Mouse (Mus musculus) intestine, embryonic 14.5 days (tissue): ENCODE measurements around the gene Sh2d7. TPM values are rescaled to one million over a fixed set of nuclear protein-coding genes. Genes with fewer than 3 reads are reported as not detected.
"Not testable (repeated sequence)": the region's sequence is repeated elsewhere in the genome, so short reads cannot be mapped to it uniquely, and the experiment has no call there.

Source experiments
- ATAC-seq: fragments of 200-750 bp; cut with Nextera tagmentation; replicated peaks from 2 replicates; pipeline ENCODE4 v1.8.0; 2017; ENCODE audit warnings: low read depth, moderate number of reproducible peaks, moderate TSS enrichment, moderate library complexity; ENCODE audit not compliant: low FRiP score, low TSS enrichment
- DNase-seq: peaks from one replicate; pipeline ENCODE4 v3.0.0-alpha.2; 2018; ENCODE audit warnings: low spot score
- H3K27ac ChIP-seq: fragments of 300-500 bp; sonication (generic); 2 replicates; pipeline ENCODE4 v1.5.1; 2014; ENCODE audit warnings: low read depth, mild to moderate bottlenecking, control low read depth
- H3K27me3 ChIP-seq: fragments of 300-500 bp; sonication (generic); replicated peaks from 2 replicates; pipeline ENCODE4 v1.6.1; 2014; ENCODE audit warnings: low read length, control low read depth; ENCODE audit not compliant: control insufficient read depth, insufficient read depth
- H3K36me3 ChIP-seq: fragments of 300-500 bp; sonication (generic); 2 replicates; pipeline ENCODE4 v1.6.1; 2014; ENCODE audit warnings: low read length, control low read depth; ENCODE audit not compliant: control insufficient read depth, insufficient read depth
- H3K4me1 ChIP-seq: fragments of 300-500 bp; sonication (generic); replicated peaks from 2 replicates; pipeline ENCODE4 v1.6.1; 2014; ENCODE audit warnings: low read length, control low read depth, mixed read lengths; ENCODE audit not compliant: control insufficient read depth, insufficient read depth
- H3K4me2 ChIP-seq: fragments of 300-500 bp; sonication (generic); 2 replicates; pipeline ENCODE4 v1.6.1; 2014; ENCODE audit warnings: low read length
- H3K4me3 ChIP-seq: fragments of 300-500 bp; sonication (generic); 2 replicates; pipeline ENCODE4 v1.5.1; 2014; ENCODE audit warnings: low read depth, low read length, control low read depth, mixed read lengths
- H3K9ac ChIP-seq: fragments of 300-500 bp; sonication (generic); 2 replicates; pipeline ENCODE4 v1.6.1; 2014; ENCODE audit warnings: mild to moderate bottlenecking, low read length
- H3K9me3 ChIP-seq: fragments of 300-500 bp; sonication (generic); 2 replicates; pipeline ENCODE4 v1.6.1; 2016; ENCODE audit warnings: low read length, control low read depth; ENCODE audit not compliant: control insufficient read depth
- WGBS: fragments of 180-500 bp; shearing (Covaris S2); extraction: QIAGEN DNeasy Blood & Tissue Kit; methylation state at CpG from one replicate; pipeline ENCODE4 v1.1.7; 2014; 5-methylcytosine and 5-hydroxymethylcytosine counted together
- polyA plus RNA-seq: library from polyadenylated mRNA; unstranded; fragments of >200 nt; fragmentation: Nextera tagmentation; extraction: Ambion mirVana; gene quantifications from 2 replicates; pipeline ENCODE4 v1.2.1, GENCODE M21; 2014

Gene Sh2d7
- polyA plus RNA-seq, 1 experiment from 2014 or later, result not detected

DNA sequence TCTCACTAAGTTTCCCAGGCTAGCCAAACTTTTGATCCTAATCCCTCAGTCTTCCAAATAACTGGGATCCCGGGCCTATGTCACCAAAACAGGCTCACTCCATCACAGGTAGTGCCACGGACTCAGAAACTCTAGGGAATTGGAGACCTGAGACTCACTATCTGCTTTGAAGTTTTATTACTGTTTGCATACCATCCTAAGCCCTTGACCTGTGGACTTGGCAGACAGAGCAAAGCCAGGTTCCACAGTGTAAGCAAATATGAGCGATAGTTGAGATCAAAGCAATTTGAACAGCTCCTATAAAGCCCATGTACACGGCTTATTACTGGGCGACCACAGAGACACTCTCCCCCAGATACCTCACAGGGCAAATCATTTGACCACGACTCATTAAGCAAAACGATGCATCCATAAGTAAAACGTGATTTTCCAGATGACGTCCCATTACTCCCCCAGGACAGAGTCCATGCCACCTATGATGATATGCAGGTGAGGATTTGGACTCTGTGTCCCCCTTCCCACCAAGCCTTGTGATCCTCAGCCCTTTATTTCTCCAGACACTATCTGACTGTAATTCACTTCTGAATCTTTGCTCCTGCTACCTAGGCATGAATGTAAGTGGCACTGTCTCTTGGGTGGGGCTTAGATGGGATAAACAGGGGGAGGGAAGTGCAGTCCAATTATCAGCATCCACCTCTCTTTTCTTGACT is 32.5 kb downstream of the Sh2d7 start:
- Histone ChIP-seq H3K36me3 (no peaks in the 10 kb centered on the region), H3K4me2 (no peak overlapping the region), H3K4me1 (no peaks in the 10 kb centered on the region), H3K9ac (no peak overlapping the region), H3K9me3 (no peaks in the 10 kb centered on the region), H3K27me3 (no peaks in the 10 kb centered on the region), H3K4me3 (no peak overlapping the region), H3K27ac (no peak overlapping the region)
- ATAC-seq (peak; percentile 86), DNase-seq (no peak)
- 45% methylated on average over 9 of the region's 9 CpGs for WGBS

DNA sequence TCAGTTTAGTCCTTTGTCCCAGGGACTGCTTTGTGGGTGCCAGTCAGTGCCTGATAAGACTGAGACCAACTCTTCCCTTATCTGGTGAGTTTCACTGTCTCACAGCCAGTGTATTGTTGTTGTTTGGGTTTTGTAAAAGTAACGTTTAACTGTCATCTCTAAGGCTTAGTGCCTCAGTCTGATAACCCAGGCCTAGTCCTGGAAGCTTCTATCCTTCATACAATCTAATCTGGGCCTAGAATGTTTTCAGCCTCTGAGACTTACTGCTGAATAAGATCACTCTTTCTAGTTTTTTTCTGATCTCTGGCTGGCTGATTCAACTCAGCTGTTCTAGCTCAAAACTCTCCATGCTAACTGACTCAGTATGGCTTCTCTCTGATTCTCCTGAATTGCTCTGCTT is 44.9 kb downstream of the Sh2d7 start:
- Histone ChIP-seq H3K4me1 (peaks cover 8% of the 10 kb centered on the region), H3K9me3 (peaks cover 2% of the 10 kb centered on the region; the same call in 1 of the 2 replicates), H3K27me3 (no peaks in the 10 kb centered on the region), H3K4me2 (no peak overlapping the region), H3K27ac (no peak overlapping the region), H3K36me3 (no peaks in the 10 kb centered on the region), H3K4me3 (no peak overlapping the region), H3K9ac (no peak overlapping the region)
- 56% methylated on average over 1 of the region's 1 CpGs for WGBS
- no peak for DNase-seq
- ATAC-seq, result no peak

DNA sequence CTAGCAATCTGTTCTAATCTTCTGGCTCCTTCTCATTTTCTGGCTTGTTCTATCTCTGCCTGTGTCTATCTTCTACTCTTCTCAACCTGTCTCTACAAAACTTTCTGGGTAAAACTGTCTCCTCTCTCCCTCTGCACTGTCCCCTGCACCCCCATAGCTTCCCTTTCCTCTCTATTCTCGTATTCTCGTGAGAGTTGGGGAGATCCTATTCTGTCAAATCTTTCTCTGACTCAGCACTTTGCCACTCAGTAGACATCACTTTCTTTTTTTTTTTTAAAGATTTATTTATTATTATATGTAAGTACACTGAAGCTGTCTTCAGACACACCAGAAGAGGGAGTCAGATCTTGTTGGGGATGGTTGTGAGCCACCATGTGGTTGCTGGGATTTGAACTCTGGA is 45.3 kb downstream of the Sh2d7 start:
- WGBS, result 76% methylated on average over 2 of the region's 2 CpGs
- DNase-seq, H3K9ac ChIP-seq, H3K36me3 ChIP-seq, H3K4me3 ChIP-seq, H3K9me3 ChIP-seq, H3K4me2 ChIP-seq, ATAC-seq, H3K27me3 ChIP-seq, H3K27ac ChIP-seq, H3K4me1 ChIP-seq: not testable (repeated sequence)

DNA sequence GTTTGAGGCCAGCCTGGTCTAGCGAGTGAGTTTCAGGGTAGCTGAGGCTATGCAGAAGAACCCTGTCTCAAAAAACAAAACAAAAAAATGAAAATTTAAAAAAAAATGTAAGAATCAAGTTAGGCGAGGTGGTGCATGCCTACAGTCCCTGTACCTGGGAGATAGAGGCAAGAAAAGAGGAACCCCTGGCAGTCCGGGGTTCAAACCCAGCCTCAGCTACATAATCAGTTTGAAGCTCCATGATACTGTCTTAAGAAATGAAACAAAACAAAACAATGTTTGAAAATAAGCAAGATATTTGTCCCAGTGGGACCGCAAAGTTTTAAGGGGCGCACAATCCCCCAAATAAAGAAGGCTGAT is 47.0 kb downstream of the Sh2d7 start:
- peak overlapping the region; percentile 56 for H3K4me2 ChIP-seq
- no peak overlapping the region for H3K9ac ChIP-seq
- H3K4me3 ChIP-seq, result peak overlapping the region; percentile 90
- ATAC-seq (peak; percentile 7), DNase-seq (no peak)
- WGBS, result 34% methylated on average over 5 of the region's 5 CpGs
- H3K27ac ChIP-seq, result no peak overlapping the region
- H3K4me1 ChIP-seq, result peaks cover 8% of the 10 kb centered on the region
- no peaks in the 10 kb centered on the region for H3K27me3 ChIP-seq
- H3K36me3 ChIP-seq, result peaks cover 7% of the 10 kb centered on the region; the same call in 1 of the 2 replicates
- H3K9me3 ChIP-seq, result no peaks in the 10 kb centered on the region

DNA sequence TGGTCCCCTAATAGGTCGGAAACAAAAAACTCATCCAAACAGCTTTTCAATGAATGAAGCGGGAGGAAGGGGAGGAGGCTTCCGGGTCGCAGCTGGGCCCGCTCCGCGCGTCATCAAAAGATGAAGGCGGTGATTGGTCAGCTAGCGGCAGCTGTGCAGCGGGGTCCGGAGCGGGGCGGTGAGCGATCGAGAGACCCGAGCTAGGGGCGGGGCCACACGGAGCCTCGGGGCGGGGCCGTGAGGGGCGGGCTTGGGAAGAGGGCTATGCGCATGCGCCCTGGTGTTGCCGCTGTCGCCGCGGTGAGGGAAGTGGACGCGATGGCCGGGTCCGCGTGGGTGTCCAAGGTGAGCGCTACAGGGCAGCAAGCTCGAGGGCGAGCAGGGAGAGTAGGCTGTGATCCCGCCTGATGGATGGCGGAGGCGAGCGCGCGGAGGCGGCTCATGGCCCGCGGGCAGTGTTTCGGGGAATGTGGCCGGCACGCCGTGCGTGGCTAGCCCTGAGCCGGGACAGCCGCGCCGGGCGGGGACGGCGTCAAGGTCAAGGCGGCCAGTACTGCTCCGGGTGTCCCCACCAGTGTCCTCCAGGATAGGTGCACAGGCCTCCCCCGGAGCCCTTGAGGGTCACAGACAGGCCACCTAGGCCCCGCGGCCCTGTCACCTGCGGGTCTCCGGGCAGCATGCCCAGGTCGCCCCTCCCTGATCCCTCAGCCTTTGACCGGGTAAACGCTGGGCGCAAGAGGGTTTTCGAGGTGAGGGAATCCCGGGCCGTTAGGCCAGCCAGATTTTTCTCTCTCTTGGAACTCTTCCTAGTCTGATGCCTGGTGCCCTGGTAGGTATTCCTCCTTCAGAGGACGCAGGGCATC is 47.6 kb downstream of the Sh2d7 start, which contains the start of gene Idh3a:
Idh3a (plus strand) TSS at position 136 of the 863 bp plus-strand sequence.
- Histone ChIP-seq H3K27me3 (no peaks in the 10 kb centered on the region), H3K27ac (no peak within 1 kb of the TSS), H3K4me3 (peak within 1 kb of the TSS; percentile 90), H3K4me2 (peak within 1 kb of the TSS; percentile 82), H3K4me1 (peaks cover 8% of the 10 kb centered on the region), H3K36me3 (peaks cover 12% of the 10 kb centered on the region; the same call in 1 of the 2 replicates), H3K9ac (peak within 1 kb of the TSS; percentile 80), H3K9me3 (no peaks in the 10 kb centered on the region)
- WGBS, result under 1% methylated on average over 71 of the region's 73 CpGs
- ATAC-seq (peak; percentile 99), DNase-seq (peak; percentile 99)

DNA sequence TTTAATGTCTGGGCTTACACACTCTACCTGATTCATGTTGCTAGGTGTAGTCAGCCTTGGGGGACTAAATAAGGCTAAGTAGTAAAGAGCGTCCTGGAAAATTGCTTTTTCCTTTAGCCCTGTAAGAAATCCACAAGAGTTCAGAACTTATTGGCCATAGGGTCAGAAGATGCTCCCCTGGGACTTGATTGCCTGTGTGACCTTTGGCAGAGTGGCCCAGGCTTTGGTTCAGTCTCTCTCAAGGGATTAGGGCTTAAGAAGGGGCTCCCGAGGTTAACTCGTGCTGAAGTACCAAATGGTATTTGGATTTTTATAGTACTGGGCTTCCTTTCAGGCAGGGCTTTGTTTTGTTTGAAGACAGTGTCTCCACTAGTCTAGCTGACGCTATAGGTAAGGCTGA is 49.1 kb downstream of the Sh2d7 start:
- Histone ChIP-seq H3K4me2 (peak overlapping the region; percentile 82), H3K9ac (no peak overlapping the region)

DNA sequence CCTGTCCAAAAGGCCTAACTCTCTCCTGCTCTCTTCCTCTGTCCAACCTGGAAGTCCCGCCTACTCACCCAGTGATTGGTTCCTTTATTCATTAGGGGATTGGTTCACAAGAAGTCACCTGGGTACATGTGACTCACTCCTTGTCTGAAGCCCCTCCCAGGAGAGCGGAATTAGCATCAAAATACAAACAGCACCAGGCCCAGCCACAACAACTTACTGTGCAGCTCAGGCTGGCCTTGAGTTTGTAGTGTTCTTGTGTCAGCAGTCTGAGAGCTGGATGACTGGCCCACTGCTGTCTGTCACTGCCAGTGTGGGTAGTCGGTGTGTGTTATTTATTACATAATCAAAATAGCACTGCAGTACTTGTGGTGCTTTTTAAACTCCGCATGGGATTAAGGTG is 54.9 kb downstream of the Sh2d7 start:
- H3K27ac ChIP-seq, DNase-seq, ATAC-seq, H3K27me3 ChIP-seq, H3K9ac ChIP-seq, H3K4me2 ChIP-seq, H3K4me3 ChIP-seq, H3K4me1 ChIP-seq, H3K9me3 ChIP-seq: not testable (repeated sequence)
- peaks cover 77% of the 10 kb centered on the region for H3K36me3 ChIP-seq
- WGBS, result 77% methylated on average over 4 of the region's 4 CpGs

More for the DNA sequence above, 49.1 kb downstream of the Sh2d7 start:
- Histone ChIP-seq H3K4me3 (0 out of 2 replicates have a peak overlapping the region, but pooled peaks have one; percentile 90), H3K36me3 (peaks cover 25% of the 10 kb centered on the region), H3K4me1 (peaks cover 8% of the 10 kb centered on the region), H3K27me3 (no peaks in the 10 kb centered on the region), H3K9me3 (no peaks in the 10 kb centered on the region), H3K27ac (no peak overlapping the region)
- no peak for ATAC-seq
- 66% methylated on average over 4 of the region's 4 CpGs for WGBS
- DNase-seq, result no peak
